Mouse (Mus musculus) layer of hippocampus, adult 18-20 months (tissue): ENCODE data around the gene Vmn2r13. TPM values are rescaled to one million over a fixed set of nuclear protein-coding genes. Genes with fewer than 3 reads are reported as not detected.
"Not testable (repeated sequence)": the region's sequence is repeated elsewhere in the genome, so short reads cannot be mapped to it uniquely, and the experiment has no call there.

Source experiments
- DNase-seq, 2 experiments: peaks; one replicate each; pipeline ENCODE4 v3.0.0; 2022; ENCODE audit warnings: low spot score in 2 of 2
- long read RNA-seq: library from polyadenylated mRNA; stranded (forward); transcript quantifications from one replicate; pipeline ENCODE4 v2.0.0, GENCODE M21; 2021
- total RNA-seq, 2 experiments: library from RNA; stranded (reverse); gene quantifications; 2 replicates each; pipeline ENCODE4 v1.2.3; 2021

Vmn2r13 gene
- total RNA-seq: not detected
- long read RNA-seq: 0 reads

- DNase-seq: not testable (repeated sequence)
Measured at GRCm38 (mm10) chr5:109192099-109192498, at the start of gene Vmn2r13. Vmn2r13 (minus strand) TSS chr5:109192199.

- DNase-seq: no peak
Measured at GRCm38 (mm10) chr5:109224608-109225007, 32.6 kb upstream of the Vmn2r13 start, which contains the start of gene Vmn2r14. Vmn2r14 (minus strand) TSS chr5:109224708.

DNA sequence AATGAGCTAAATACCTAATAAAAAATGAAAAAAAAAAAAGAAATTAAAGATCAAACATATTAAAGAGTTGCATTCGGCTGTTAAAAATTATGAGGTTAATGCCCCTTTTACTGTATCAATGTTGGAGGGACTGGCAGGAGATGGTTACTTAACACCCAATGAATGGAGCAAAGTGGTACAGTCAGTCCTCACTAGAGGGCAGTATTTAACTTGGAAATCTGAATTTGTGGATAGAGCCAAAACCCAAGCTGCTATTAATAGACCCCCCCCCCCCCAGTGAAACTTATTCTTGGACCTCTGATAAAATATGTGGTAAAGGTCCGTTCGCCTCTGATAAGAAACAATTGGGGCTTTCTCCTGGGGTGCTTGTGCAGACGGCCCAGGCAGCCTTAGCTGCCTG lies 25.1 kb downstream of the Vmn2r13 start:
- DNase-seq: not testable (repeated sequence)

DNA sequence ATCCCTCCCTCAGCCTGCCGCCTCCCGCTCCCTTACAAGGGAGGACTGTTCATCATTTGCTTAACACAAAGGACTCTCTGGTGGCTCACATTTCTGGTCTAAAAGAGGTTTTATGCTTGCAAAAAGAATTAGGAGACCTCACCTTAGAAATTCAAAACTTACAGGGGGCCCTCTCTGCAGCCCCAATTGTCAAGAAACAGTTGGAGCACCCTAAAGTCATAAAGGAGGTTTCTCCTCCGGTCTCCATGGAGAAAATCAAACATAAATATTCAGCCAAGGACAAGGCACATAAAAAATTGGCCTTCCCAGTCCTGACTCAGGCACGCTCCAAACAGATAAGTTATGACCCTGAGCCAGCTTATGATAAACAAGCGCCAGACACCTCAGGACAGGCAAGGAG lies 31.9 kb downstream of the Vmn2r13 start:
- DNase-seq: no peak

- DNase-seq: not testable (repeated sequence)
Measured at GRCm38 (mm10) chr5:109159576-109159975, 32.4 kb downstream of the Vmn2r13 start.

- not testable (repeated sequence) for DNase-seq
Measured at GRCm38 (mm10) chr5:109158488-109159485, 33.2 kb downstream of the Vmn2r13 start.

DNA sequence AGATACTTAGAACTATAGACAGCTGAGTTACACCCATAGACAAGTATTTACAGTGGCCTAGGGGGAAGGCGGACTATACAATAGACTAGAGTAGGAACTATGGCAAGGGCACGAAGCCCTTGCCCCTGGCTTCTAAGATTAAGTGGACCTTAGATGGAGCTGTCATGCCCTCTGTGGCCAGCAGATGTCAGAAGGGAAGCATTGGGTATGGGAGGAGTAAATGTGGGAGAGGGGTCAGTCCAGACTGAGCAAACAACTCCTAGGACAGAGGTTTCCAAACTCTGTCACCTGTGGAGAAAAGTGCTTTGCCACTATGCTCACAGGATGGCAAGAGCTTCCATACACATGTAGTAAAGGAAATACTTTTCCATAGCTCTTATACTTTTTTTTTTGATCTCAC lies 52.5 kb downstream of the Vmn2r13 start:
- no peak for DNase-seq

GRCm38 (mm10) chr5:109136731-109137130 lies 55.3 kb downstream of the Vmn2r13 start:
- DNase-seq: no peak

Other genes with a start within 250 kb of the Vmn2r13 start
- not detected for gene Vmn2r10, start 185.7 kb downstream of the Vmn2r13 start, total RNA-seq
- not detected for gene Vmn2r11, start 132.6 kb downstream of the Vmn2r13 start, total RNA-seq
- not detected for gene Vmn2r12, start 94.2 kb downstream of the Vmn2r13 start, total RNA-seq
- not detected for gene Vmn2r14, start 32.5 kb upstream of the Vmn2r13 start, total RNA-seq
- not detected for gene Vmn2r15, start 105.4 kb upstream of the Vmn2r13 start, total RNA-seq
- not detected for gene Vmn2r16, start 138.0 kb upstream of the Vmn2r13 start, total RNA-seq
- gene Vmn2r17, start 227.5 kb upstream of the Vmn2r13 start, total RNA-seq: not detected